ENCODE assay signal across 11 mouse cellular contexts in genomic region chr2:106729951-106730564, GRCm38 (mm10). TPM values are rescaled to one million over a fixed set of nuclear protein-coding genes. Genes with fewer than 3 reads are reported as not detected.
A peak's percentile ranks its signal among the peaks of the same experiment; 100 is the strongest.
DNase-seq lines count a peak whose midpoint lies in the region; ATAC-seq lines count a peak whose summit lies in the region.
"Had no signal": no experiment of that assay in that cellular context is flagged by ENCODE, and none has a peak within 500 bp of the region (broad histone marks: within the 10 kb centered on the region; RNA-seq: fewer than 3 reads in every experiment).

No protein-coding gene starts in this region.

- ATAC-seq in hindbrain, embryonic 12.5 days (ENCODE audit: low FRiP score): no peak
- ATAC-seq in lung, embryonic 16.5 days (ENCODE audit: low read depth): peak; percentile 71
- ATAC-seq in forebrain, embryonic 13.5 days: no peak; the same call in 1 of the 2 replicates
- ATAC-seq in limb, embryonic 15.5 days (ENCODE audit: insufficient number of reproducible peaks, low FRiP score, low TSS enrichment, low read depth): peak; percentile 65
- ATAC-seq in megakaryocyte, adult 5-6 weeks (ENCODE audit: poor library complexity, severe bottlenecking): no peak
- ATAC-seq: liver, embryonic 12.5 days had no signal

- no peak for DNase-seq in hindbrain, embryonic 10.5 days (ENCODE audit: low spot score)
- no peak for DNase-seq in lung, postnatal 25 days (ENCODE audit: low spot score)
- DNase-seq: cerebellum, postnatal 10 days had no signal

- H3K4me2 ChIP-seq in hindbrain, embryonic 12.5 days (replicated peaks): no peak overlapping the region
- H3K4me2 ChIP-seq in lung, embryonic 16.5 days (ENCODE audit: low read depth, low read length): no peak overlapping the region
- no peak overlapping the region for H3K4me2 ChIP-seq in forebrain, embryonic 13.5 days
- H3K4me2 ChIP-seq in limb, embryonic 15.5 days: no peak overlapping the region
- H3K4me2 ChIP-seq: embryonic facial prominence, embryonic 13.5 days; heart, embryonic 11.5 days; liver, embryonic 12.5 days had no signal

- 0 out of 2 replicates have a peak, but pooled peaks cover 5% of the 10 kb centered on the region for H3K36me3 ChIP-seq in hindbrain, embryonic 12.5 days
- H3K36me3 ChIP-seq in hindbrain, embryonic 10.5 days: 0 out of 2 replicates have a peak, but pooled peaks cover 3% of the 10 kb centered on the region
- H3K36me3 ChIP-seq in lung, embryonic 16.5 days (ENCODE audit: control insufficient read depth, insufficient read depth, low read length): no peaks in the 10 kb centered on the region
- H3K36me3 ChIP-seq in forebrain, embryonic 13.5 days (ENCODE audit: poor library complexity, severe bottlenecking): peaks cover 38% of the 10 kb centered on the region
- H3K36me3 ChIP-seq in limb, embryonic 15.5 days: 0 out of 2 replicates have a peak, but pooled peaks cover 4% of the 10 kb centered on the region
- H3K36me3 ChIP-seq: liver, embryonic 12.5 days had no signal

- H3K4me3 ChIP-seq in hindbrain, embryonic 12.5 days: no peak overlapping the region
- H3K4me3 ChIP-seq in hindbrain, embryonic 10.5 days: no peak overlapping the region
- no peak overlapping the region for H3K4me3 ChIP-seq in lung, embryonic 16.5 days (ENCODE audit: low read length)
- H3K4me3 ChIP-seq in forebrain, embryonic 13.5 days: no peak overlapping the region
- no peak overlapping the region for H3K4me3 ChIP-seq in limb, embryonic 15.5 days
- H3K4me3 ChIP-seq: embryonic facial prominence, embryonic 13.5 days; liver, embryonic 12.5 days had no signal

- no peak overlapping the region for H3K9ac ChIP-seq in hindbrain, embryonic 12.5 days
- H3K9ac ChIP-seq in lung, embryonic 16.5 days (ENCODE audit: low read length): no peak overlapping the region
- no peak overlapping the region for H3K9ac ChIP-seq in forebrain, embryonic 13.5 days
- H3K9ac ChIP-seq in limb, embryonic 15.5 days: no peak overlapping the region
- H3K9ac ChIP-seq: embryonic facial prominence, embryonic 13.5 days; liver, embryonic 12.5 days had no signal

- 67% methylated on average over 6 of the region's 6 CpGs for WGBS in hindbrain, embryonic 12.5 days
- WGBS in hindbrain, embryonic 10.5 days: 77% methylated on average over 6 of the region's 6 CpGs
- WGBS in lung, embryonic 16.5 days: 44% methylated on average over 6 of the region's 6 CpGs
- WGBS in forebrain, embryonic 13.5 days: 41% methylated on average over 6 of the region's 6 CpGs
- WGBS in limb, embryonic 15.5 days: 22% methylated on average over 6 of the region's 6 CpGs

- H3K9me3 ChIP-seq in hindbrain, embryonic 12.5 days (replicated peaks): no peaks in the 10 kb centered on the region
- no peaks in the 10 kb centered on the region for H3K9me3 ChIP-seq in hindbrain, embryonic 10.5 days
- no peaks in the 10 kb centered on the region for H3K9me3 ChIP-seq in lung, embryonic 16.5 days (ENCODE audit: control insufficient read depth, low read length)
- H3K9me3 ChIP-seq in forebrain, embryonic 13.5 days (replicated peaks): no peaks in the 10 kb centered on the region
- H3K9me3 ChIP-seq in limb, embryonic 15.5 days: no peaks in the 10 kb centered on the region
- H3K9me3 ChIP-seq: embryonic facial prominence, embryonic 13.5 days; liver, embryonic 12.5 days had no signal

- peaks cover 13% of the 10 kb centered on the region for H3K4me1 ChIP-seq in hindbrain, embryonic 12.5 days
- H3K4me1 ChIP-seq in hindbrain, embryonic 10.5 days (replicated peaks): peaks cover 22% of the 10 kb centered on the region
- H3K4me1 ChIP-seq in lung, embryonic 16.5 days (replicated peaks; ENCODE audit: control insufficient read depth, insufficient read depth, low read length): peaks cover 11% of the 10 kb centered on the region
- H3K4me1 ChIP-seq in forebrain, embryonic 13.5 days: peaks cover 56% of the 10 kb centered on the region
- peaks cover 30% of the 10 kb centered on the region for H3K4me1 ChIP-seq in limb, embryonic 15.5 days

- H3K27me3 ChIP-seq in hindbrain, embryonic 12.5 days: no peaks in the 10 kb centered on the region
- no peaks in the 10 kb centered on the region; the same call in 1 of the 2 replicates for H3K27me3 ChIP-seq in hindbrain, embryonic 10.5 days (ENCODE audit: insufficient read depth, poor library complexity, severe bottlenecking)
- no peaks in the 10 kb centered on the region for H3K27me3 ChIP-seq in lung, embryonic 16.5 days (ENCODE audit: control insufficient read depth, insufficient read depth, low read depth, low read length)
- H3K27me3 ChIP-seq in forebrain, embryonic 13.5 days: no peaks in the 10 kb centered on the region
- no peaks in the 10 kb centered on the region for H3K27me3 ChIP-seq in limb, embryonic 15.5 days
- H3K27me3 ChIP-seq: embryonic facial prominence, embryonic 13.5 days; liver, embryonic 12.5 days had no signal

- 0 out of 2 replicates have a peak overlapping the region, but pooled peaks have one; percentile 30 for H3K27ac ChIP-seq in hindbrain, embryonic 12.5 days
- no peak overlapping the region for H3K27ac ChIP-seq in hindbrain, embryonic 10.5 days
- H3K27ac ChIP-seq in lung, embryonic 16.5 days (ENCODE audit: low read length): no peak overlapping the region
- peak overlapping the region; percentile 35; the same call in 1 of the 2 replicates for H3K27ac ChIP-seq in forebrain, embryonic 13.5 days
- peak overlapping the region; percentile 44; the same call in 1 of the 2 replicates for H3K27ac ChIP-seq in limb, embryonic 15.5 days
- H3K27ac ChIP-seq: embryonic facial prominence, embryonic 13.5 days; liver, embryonic 12.5 days had no signal

RNA-seq across cellular contexts. Expression of gene Mpped2, which starts 37.0 kb away (rescaled TPM):
- 84.2 and 98.3 TPM in 2 replicates for polyA plus RNA-seq in hindbrain, embryonic 12.5 days (2016; fragmentation: Nextera tagmentation; extraction: Ambion mirVana)
- polyA plus RNA-seq in hindbrain, embryonic 10.5 days (2016; fragmentation: Nextera tagmentation; extraction: Ambion mirVana): 30.4 and 35.2 TPM in 2 replicates
- 23.1 and 28.8 TPM in 2 replicates for polyA plus RNA-seq in lung, embryonic 16.5 days (2015; fragmentation: Nextera tagmentation; extraction: Ambion mirVana)
- polyA plus RNA-seq in forebrain, embryonic 13.5 days (2015; fragmentation: Nextera tagmentation; extraction: Ambion mirVana): 180 and 197 TPM in 2 replicates
- polyA plus RNA-seq in limb, embryonic 15.5 days (2015; fragmentation: Nextera tagmentation; extraction: Ambion mirVana): 55.5 and 67.3 TPM in 2 replicates
- total RNA-seq in megakaryocyte, adult 5-6 weeks (2015): not detected in 2 replicates
- total RNA-seq in megakaryocyte, adult 5-6 weeks (2017): 0.37 TPM in 1 of 2 replicates, not detected in the other

Comparison
In these comparisons a context has a peak if more than half of its experiments do, and no peak if none do; other contexts are left out.
1. H3K27ac ChIP-seq: peak in hindbrain, embryonic 12.5 days (single experiment), forebrain, embryonic 13.5 days (single experiment) and limb, embryonic 15.5 days (single experiment); none in hindbrain, embryonic 10.5 days (single experiment) and lung, embryonic 16.5 days (single experiment).
2. ATAC-seq: peak in lung, embryonic 16.5 days (single experiment) and limb, embryonic 15.5 days (single experiment); none in hindbrain, embryonic 12.5 days (single experiment), forebrain, embryonic 13.5 days (single experiment) and megakaryocyte, adult 5-6 weeks (single experiment).